Mouse (Mus musculus) forebrain, embryonic 12.5 days (tissue): Measurements from ENCODE around the gene Dcbld2. TPM values are rescaled to one million over a fixed set of nuclear protein-coding genes. Genes with fewer than 3 reads are reported as not detected.

Source experiments
- ATAC-seq: fragments of 200-750 bp; cut with Nextera tagmentation; 2 replicates; pipeline ENCODE4 v1.8.0; 2017; ENCODE audit warnings: moderate TSS enrichment; ENCODE audit not compliant: low FRiP score
- H3K27ac ChIP-seq: fragments of 300-500 bp; sonication (generic); 2 replicates; pipeline ENCODE4 v1.5.1; 2016; ENCODE audit warnings: mild to moderate bottlenecking
- H3K27me3 ChIP-seq: fragments of 300-500 bp; sonication (generic); 2 replicates; pipeline ENCODE4 v1.6.1; 2016; ENCODE audit warnings: mild to moderate bottlenecking
- H3K36me3 ChIP-seq: fragments of 300-500 bp; sonication (generic); replicated peaks from 2 replicates; pipeline ENCODE4 v1.6.1; 2016; ENCODE audit warnings: mild to moderate bottlenecking
- H3K4me1 ChIP-seq: fragments of 300-500 bp; sonication (generic); 2 replicates; pipeline ENCODE4 v1.6.1; 2016
- H3K4me2 ChIP-seq: fragments of 300-500 bp; sonication (generic); 2 replicates; pipeline ENCODE4 v1.6.1; 2016; ENCODE audit warnings: mild to moderate bottlenecking, moderate library complexity
- H3K4me3 ChIP-seq: fragments of 300-500 bp; sonication (generic); replicated peaks from 2 replicates; pipeline ENCODE4 v1.5.1; 2016; ENCODE audit warnings: mild to moderate bottlenecking
- H3K9ac ChIP-seq: fragments of 300-500 bp; sonication (generic); 2 replicates; pipeline ENCODE4 v1.6.1; 2016; ENCODE audit warnings: mild to moderate bottlenecking
- H3K9me3 ChIP-seq: fragments of 300-500 bp; sonication (generic); 2 replicates; pipeline ENCODE4 v1.6.1; 2016
- WGBS: fragments of 180-500 bp; shearing (Covaris S2); methylation state at CpG from one replicate; pipeline ENCODE4 v1.1.7; 2016; 5-methylcytosine and 5-hydroxymethylcytosine counted together
- polyA plus RNA-seq: library from polyadenylated mRNA; unstranded; fragments of >200 nt; fragmentation: Nextera tagmentation; extraction: Ambion mirVana; gene quantifications from 2 replicates; pipeline ENCODE4 v1.2.1, GENCODE M21; 2016

Dcbld2 gene
- 8.4 and 9.0 TPM in 2 replicates for polyA plus RNA-seq

DNA sequence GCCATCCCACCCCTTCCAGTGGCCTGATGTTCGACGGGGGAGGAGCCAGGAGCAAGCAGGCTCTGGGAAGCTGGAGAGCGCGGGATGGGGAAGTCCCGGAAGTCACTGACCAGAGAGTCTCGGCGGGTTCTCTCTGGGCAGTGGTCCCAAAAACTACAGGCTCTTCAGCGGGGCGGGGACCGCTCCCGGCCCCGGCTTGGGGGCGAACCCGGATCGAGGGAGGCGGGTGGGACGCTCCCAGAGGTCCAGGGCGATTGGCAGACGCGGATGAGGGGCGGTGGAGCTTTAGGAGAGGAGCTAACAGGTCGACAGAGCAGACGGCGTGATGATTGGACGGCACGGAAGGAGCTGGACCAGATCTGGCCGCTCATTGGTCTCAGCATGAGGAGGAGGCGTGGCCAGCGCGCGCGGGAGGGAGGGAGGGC lies at the start of gene Dcbld2:
Gene Dcbld2, plus strand, starts transcription at position 382 of the 425 bp plus-strand sequence.
- Histone ChIP-seq H3K4me1 (peaks cover 14% of the 10 kb centered on the region), H3K36me3 (no peaks in the 10 kb centered on the region), H3K27me3 (no peaks in the 10 kb centered on the region), H3K9me3 (no peaks in the 10 kb centered on the region), H3K4me3 (peak within 1 kb of the TSS; percentile 86), H3K4me2 (peak within 1 kb of the TSS; percentile 62), H3K9ac (peak within 1 kb of the TSS; percentile 87), H3K27ac (peak within 1 kb of the TSS; percentile 91)
- ATAC-seq: peak; percentile 99
- under 1% methylated on average over 32 of the region's 32 CpGs for WGBS

DNA sequence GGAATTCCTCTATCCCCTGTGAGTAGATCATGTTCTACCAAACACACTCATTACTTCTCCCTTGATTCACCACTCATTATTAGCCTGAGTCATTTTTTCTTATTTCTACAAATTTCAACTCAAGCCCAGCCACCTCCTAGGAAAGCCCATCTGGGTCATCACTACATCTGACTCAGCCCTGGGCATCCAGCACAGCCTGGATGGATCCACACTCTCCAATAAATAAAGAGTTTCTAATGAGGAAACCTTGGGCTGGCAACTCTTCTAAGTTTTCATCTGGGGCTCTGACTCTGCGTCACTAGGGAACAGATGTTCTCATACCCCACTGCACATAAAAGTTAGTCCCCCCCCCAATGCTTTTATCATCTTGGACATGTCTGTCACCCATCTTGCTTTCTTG lies 31.1 kb upstream of the Dcbld2 start:
- H3K27me3 ChIP-seq: no peaks in the 10 kb centered on the region
- no peaks in the 10 kb centered on the region for H3K9me3 ChIP-seq
- H3K36me3 ChIP-seq: no peaks in the 10 kb centered on the region
- H3K4me1 ChIP-seq: no peaks in the 10 kb centered on the region
- no peak overlapping the region for H3K4me3 ChIP-seq
- WGBS: 35% methylated on average over 1 of the region's 1 CpGs
- no peak overlapping the region for H3K4me2 ChIP-seq
- ATAC-seq: no peak
- H3K9ac ChIP-seq: no peak overlapping the region
- H3K27ac ChIP-seq: no peak overlapping the region

DNA sequence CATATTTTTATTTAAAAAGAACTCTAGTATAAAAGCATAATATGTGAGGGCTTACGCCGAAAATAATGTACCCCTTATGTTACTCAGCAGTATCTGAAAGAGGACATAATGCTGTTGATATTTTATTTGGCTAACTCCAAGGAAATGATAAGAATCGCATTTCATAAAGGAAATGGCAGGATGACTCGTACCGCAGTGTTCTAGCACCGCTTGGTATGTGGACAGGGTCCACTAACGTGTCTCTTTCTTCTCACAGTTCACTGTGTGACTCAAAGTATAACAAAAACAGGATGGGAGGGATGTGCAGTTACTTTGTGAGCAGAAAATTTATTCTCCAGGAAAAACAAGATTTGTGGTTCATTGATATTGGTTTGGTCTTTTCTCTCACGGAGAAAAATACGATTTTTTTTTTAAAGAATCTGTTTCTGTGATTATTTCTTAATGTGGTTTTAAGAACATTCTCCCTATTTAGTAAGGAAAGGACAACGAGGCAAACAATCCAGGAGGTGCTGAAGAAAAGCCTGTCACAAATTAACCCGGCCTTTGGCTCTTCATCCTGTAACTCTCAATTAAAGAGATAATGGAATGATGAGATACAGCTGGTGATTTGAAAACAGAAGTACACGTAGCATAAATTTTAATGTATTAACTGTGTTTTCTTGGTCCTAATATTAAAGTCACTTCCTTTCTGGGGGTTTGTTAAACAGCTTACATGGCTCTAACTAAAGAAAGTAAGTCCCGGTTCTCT lies 30.3 kb upstream of the Dcbld2 start:
- H3K4me1 ChIP-seq: no peaks in the 10 kb centered on the region
- WGBS: 74% methylated on average over 13 of the region's 13 CpGs
- H3K36me3 ChIP-seq: no peaks in the 10 kb centered on the region
- no peak overlapping the region for H3K4me2 ChIP-seq
- no peaks in the 10 kb centered on the region for H3K9me3 ChIP-seq
- H3K27me3 ChIP-seq: no peaks in the 10 kb centered on the region
- ATAC-seq: no peak
- H3K27ac ChIP-seq: no peak overlapping the region
- no peak overlapping the region for H3K4me3 ChIP-seq
- no peak overlapping the region for H3K9ac ChIP-seq

DNA sequence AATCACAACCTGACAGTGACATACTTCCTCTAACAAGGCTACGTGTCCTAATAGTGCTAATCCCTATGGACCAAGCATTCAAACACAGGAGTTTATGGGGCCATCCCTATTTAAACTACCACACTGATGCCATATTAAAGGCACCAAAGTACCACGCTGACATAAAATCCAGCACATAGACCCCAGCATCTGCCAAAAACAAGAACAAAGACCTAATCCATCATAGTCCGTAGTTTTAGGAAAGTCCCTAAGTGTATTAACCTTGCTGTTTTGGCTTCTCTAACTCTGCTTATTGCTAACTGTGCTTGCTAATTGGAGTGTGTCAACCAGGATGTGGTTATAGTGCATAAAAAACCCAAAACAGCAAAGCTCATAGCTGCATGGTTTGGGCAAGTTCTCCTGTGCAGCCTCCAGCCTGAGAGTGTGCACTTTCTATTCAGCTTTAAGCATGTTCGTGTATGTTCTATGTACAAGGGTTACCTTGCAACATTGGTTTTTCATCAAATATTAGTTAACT lies 21.9 kb upstream of the Dcbld2 start:
- H3K4me2 ChIP-seq: no peak overlapping the region
- H3K9ac ChIP-seq: no peak overlapping the region
- H3K27ac ChIP-seq: no peak overlapping the region
- H3K9me3 ChIP-seq: no peaks in the 10 kb centered on the region
- ATAC-seq: no peak
- no peak overlapping the region for H3K4me3 ChIP-seq
- H3K4me1 ChIP-seq: peaks cover 6% of the 10 kb centered on the region; the same call in 1 of the 2 replicates
- no peaks in the 10 kb centered on the region for H3K36me3 ChIP-seq
- whole genome bisulfite sequencing: 90% methylated on average over 4 of the region's 4 CpGs
- no peaks in the 10 kb centered on the region for H3K27me3 ChIP-seq

DNA sequence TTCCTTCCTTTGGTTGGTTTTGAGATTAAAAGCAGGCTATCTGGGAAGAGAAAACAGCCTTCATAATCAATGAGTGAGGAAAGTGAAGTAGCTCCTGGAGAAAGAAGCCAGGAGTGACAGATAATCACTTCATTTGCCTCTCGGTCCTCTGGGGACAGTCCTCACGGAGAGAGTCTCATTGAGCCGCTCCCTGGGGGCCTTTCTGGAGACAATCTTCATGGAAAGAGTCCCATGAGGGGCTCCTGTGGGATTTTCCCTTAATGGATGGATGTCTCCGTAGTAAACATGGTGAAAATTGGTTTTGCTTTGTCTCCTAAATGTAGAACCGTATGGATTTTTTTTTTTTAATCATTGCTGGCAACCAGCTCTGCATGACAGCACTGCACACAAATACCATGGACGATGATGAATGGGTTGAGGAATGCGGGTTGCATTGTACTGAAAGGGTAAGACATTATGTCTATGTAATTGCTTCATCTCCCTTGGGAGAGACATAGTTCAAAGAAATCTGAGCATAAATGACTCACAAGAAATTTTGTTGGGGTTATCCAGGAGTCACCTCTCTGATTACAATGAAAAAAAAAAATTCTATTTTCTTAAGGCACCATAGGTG lies 19.0 kb upstream of the Dcbld2 start:
- no peak overlapping the region for H3K4me2 ChIP-seq
- H3K36me3 ChIP-seq: no peaks in the 10 kb centered on the region
- no peak overlapping the region for H3K4me3 ChIP-seq
- no peak overlapping the region for H3K27ac ChIP-seq
- 23% methylated on average over 7 of the region's 7 CpGs for WGBS
- peaks cover 6% of the 10 kb centered on the region; the same call in 1 of the 2 replicates for H3K4me1 ChIP-seq
- H3K9ac ChIP-seq: no peak overlapping the region
- no peaks in the 10 kb centered on the region for H3K27me3 ChIP-seq
- no peaks in the 10 kb centered on the region for H3K9me3 ChIP-seq
- no peak for ATAC-seq

DNA sequence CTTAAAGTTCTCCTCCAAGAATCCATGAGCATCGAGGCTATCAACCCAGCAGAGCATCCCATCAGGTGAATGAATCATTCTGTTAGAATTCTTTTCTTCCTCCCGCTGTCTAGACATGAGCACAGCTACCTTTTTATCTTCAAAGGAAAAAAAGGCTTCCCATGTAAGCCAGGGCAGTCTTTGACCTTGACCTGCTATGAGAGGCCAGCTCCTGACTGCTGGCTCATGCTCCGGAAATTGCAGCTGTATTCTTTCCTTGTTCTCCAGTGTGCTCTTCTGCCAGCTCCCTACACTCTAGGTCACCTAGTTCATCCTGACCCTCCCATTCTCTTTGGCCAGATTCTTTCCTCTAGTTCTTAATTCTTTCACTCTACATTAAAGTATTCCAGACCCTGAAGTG lies 15.2 kb upstream of the Dcbld2 start:
- no peak for ATAC-seq
- H3K36me3 ChIP-seq: no peaks in the 10 kb centered on the region
- WGBS: 88% methylated on average over 3 of the region's 3 CpGs
- no peak overlapping the region for H3K27ac ChIP-seq
- H3K9ac ChIP-seq: no peak overlapping the region
- H3K27me3 ChIP-seq: no peaks in the 10 kb centered on the region
- no peak overlapping the region for H3K4me2 ChIP-seq
- H3K9me3 ChIP-seq: no peaks in the 10 kb centered on the region
- no peak overlapping the region for H3K4me3 ChIP-seq
- H3K4me1 ChIP-seq: peaks cover 6% of the 10 kb centered on the region; the same call in 1 of the 2 replicates

DNA sequence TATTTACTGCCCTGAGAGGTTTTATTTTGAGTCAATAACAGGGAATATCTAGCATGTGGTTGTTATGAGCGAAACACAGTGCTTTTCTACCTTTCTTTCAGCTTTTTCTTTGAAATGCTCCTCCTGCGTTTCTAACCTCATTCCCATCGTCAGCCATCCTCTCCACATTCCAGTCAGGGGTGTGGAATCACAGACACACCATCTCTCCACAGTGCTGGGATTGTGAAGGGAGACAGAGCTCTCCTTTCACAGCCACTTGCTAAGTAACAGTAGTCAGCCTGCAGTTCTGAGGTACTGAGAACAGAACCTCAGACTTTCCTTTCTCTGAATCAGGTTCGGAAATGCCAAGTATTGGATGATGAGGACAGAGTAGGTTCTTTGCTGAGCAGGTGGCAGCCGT lies 14.1 kb upstream of the Dcbld2 start:
- H3K4me1 ChIP-seq: peaks cover 3% of the 10 kb centered on the region; the same call in 1 of the 2 replicates
- 86% methylated on average over 5 of the region's 5 CpGs for WGBS
- H3K27ac ChIP-seq: no peak overlapping the region
- no peaks in the 10 kb centered on the region for H3K36me3 ChIP-seq
- H3K9ac ChIP-seq: no peak overlapping the region
- H3K27me3 ChIP-seq: no peaks in the 10 kb centered on the region
- H3K9me3 ChIP-seq: no peaks in the 10 kb centered on the region
- no peak overlapping the region for H3K4me3 ChIP-seq
- no peak for ATAC-seq
- no peak overlapping the region for H3K4me2 ChIP-seq

DNA sequence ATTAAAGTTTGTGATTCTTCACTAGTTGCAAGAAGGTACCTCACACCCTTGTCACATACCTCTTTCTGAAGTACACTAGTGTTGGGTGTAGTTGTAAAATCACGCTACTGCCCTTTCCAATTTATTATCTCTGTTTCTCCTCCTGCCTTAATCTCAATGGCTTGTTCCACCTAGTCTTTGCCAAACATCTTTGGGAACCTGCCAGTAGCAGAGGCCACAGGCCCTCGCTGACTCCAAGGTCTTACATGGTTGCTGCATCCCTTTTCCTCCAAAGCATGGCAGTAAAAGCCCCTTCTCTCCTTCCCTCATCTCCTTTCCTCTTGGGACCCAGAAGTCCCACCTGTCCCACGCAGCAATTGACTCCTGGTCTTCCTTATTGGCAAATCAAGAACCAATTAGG lies 9.6 kb upstream of the Dcbld2 start:
- Histone ChIP-seq H3K4me1 (no peaks in the 10 kb centered on the region), H3K27me3 (no peaks in the 10 kb centered on the region), H3K4me3 (no peak overlapping the region), H3K9me3 (no peaks in the 10 kb centered on the region), H3K36me3 (no peaks in the 10 kb centered on the region), H3K4me2 (no peak overlapping the region), H3K27ac (no peak overlapping the region), H3K9ac (no peak overlapping the region)
- WGBS: 85% methylated on average over 3 of the region's 3 CpGs
- no peak for ATAC-seq

DNA sequence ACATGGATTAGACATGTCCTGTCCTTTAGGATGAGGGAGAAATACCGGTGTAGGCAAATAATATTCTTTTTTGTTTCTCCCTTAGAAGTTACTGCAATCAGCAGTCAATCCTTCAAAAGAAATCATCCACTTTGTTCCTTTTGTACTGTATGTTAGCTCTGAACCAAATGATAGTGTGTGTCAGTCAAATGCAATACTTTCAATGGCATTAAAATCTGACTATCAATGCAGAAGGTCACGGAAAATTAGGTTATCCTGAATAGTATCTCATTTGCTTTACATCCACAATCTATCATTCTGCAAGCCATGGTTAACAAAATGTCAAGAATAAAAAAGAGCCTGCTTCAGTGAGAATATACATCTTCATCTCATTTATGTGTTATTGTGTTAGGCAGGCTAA lies 7.2 kb upstream of the Dcbld2 start:
- H3K9me3 ChIP-seq: no peaks in the 10 kb centered on the region

DNA sequence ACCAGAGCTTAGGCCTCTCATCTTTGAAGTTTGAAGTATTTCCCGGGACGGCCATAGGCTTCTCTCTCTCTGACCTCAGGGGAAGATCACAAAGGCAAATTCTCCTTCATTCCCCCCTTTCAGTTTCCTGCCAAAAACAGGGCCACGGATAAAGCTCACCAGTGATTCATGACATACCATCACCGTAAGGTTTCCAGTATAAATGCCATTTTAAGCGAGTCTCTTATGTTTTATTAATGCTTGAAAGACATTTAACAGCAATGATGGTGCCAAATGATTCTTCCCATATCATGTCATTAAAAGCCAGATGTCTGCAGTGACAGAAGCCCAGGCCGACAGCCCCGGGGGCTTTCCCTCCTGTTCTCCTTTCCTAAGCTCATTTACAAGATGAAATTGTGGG lies 3.6 kb upstream of the Dcbld2 start:
- H3K36me3 ChIP-seq: no peaks in the 10 kb centered on the region
- no peaks in the 10 kb centered on the region for H3K9me3 ChIP-seq
- H3K4me2 ChIP-seq: no peak overlapping the region
- H3K4me3 ChIP-seq: no peak overlapping the region
- H3K4me1 ChIP-seq: peaks cover 5% of the 10 kb centered on the region
- H3K9ac ChIP-seq: no peak overlapping the region
- H3K27ac ChIP-seq: no peak overlapping the region
- no peaks in the 10 kb centered on the region for H3K27me3 ChIP-seq
- no peak for ATAC-seq
- 64% methylated on average over 7 of the region's 7 CpGs for WGBS

More for the DNA sequence above, 7.2 kb upstream of the Dcbld2 start:
- no peaks in the 10 kb centered on the region for H3K4me1 ChIP-seq
- H3K36me3 ChIP-seq: no peaks in the 10 kb centered on the region
- no peak overlapping the region for H3K9ac ChIP-seq
- no peak overlapping the region for H3K4me2 ChIP-seq
- no peak overlapping the region for H3K27ac ChIP-seq
- H3K4me3 ChIP-seq: no peak overlapping the region
- WGBS: 79% methylated on average over 2 of the region's 2 CpGs
- no peak for ATAC-seq
- no peaks in the 10 kb centered on the region for H3K27me3 ChIP-seq

DNA sequence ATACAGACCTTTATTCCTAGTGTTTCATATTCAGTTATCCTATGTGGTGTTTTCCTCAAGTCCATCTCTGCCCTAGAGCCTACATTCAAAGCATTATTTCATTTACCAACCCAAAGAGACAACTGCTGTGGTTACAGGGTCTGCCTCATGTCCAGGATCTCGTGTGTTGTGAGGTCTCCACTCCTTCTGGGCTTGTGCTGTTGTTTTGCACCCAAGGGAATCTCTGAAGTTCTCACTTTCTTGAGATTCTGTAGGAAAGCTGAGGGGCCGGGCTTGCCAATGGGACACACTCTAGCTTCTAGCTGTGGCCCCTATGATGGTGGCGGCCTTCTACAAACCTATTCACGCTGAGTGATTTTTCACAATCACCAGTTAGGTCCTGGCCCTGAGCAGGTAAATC lies 3.0 kb upstream of the Dcbld2 start:
- Histone ChIP-seq H3K4me3 (no peak overlapping the region), H3K4me1 (peaks cover 9% of the 10 kb centered on the region), H3K9ac (no peak overlapping the region), H3K27me3 (no peaks in the 10 kb centered on the region), H3K36me3 (no peaks in the 10 kb centered on the region), H3K4me2 (no peak overlapping the region), H3K9me3 (no peaks in the 10 kb centered on the region), H3K27ac (no peak overlapping the region)
- 89% methylated on average over 4 of the region's 4 CpGs for WGBS
- ATAC-seq: no peak

DNA sequence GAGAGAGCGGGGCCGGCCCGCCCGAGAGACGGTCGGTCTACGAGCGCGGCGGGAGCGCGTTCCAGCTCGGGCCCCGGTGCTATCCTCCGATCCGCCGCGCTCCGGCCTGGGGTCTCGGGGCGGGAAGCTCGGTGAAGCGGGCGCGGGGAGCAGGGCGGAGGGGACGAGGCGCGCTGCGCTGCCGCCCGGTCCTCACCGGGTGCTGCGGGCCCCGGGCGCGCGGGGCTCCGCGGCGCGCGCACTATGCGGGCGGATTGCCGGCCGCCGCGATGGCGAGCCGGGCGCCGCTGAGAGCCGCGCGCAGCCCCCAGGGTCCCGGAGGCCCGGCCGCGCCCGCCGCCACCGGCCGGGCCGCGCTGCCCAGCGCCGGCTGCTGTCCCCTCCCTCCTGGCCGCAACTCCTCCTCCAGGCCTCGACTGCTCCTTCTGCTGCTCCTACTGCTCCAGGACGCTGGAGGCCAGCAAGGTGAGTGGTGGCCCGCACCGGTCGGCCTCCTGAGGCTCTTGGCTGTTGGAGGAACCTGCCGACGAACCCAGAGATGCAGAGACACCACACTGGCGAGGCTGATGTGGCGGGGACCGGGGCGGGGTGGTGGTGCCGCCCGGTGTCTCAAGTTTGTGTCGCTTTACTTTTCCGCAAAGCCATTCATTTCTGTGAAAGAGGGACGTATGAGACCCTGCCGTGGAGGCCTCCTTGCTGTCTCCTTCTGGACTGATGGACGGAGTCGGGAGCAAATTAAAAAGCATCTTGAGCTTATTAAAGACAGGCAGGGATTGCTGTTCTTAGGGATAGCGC lies 441 bp downstream of the Dcbld2 start:
- no peaks in the 10 kb centered on the region for H3K36me3 ChIP-seq
- under 1% methylated on average over 77 of the region's 89 CpGs for WGBS
- peak; percentile 64 for ATAC-seq

More for the DNA sequence above, 441 bp downstream of the Dcbld2 start:
- Histone ChIP-seq H3K9ac (peak overlapping the region; percentile 87), H3K4me3 (peak overlapping the region; percentile 86), H3K4me2 (peak overlapping the region; percentile 62), H3K4me1 (peaks cover 19% of the 10 kb centered on the region), H3K9me3 (no peaks in the 10 kb centered on the region), H3K27ac (peak overlapping the region; percentile 91), H3K27me3 (no peaks in the 10 kb centered on the region)
